In genomic region chr1:20759799-20760198, GRCm38 (mm10) we compare ENCODE assay signal across 17 mouse cellular contexts. TPM values are rescaled to one million over a fixed set of nuclear protein-coding genes. Genes with fewer than 3 reads are reported as not detected.
A peak's percentile ranks its signal among the peaks of the same experiment; 100 is the strongest.
DNase-seq lines count a peak whose midpoint lies in the region; ATAC-seq lines count a peak whose summit lies in the region.
"Had no signal": no experiment of that assay in that cellular context is flagged by ENCODE, and none has a peak within 500 bp of the region (broad histone marks: within the 10 kb centered on the region; RNA-seq: fewer than 3 reads in every experiment).

No protein-coding gene starts in this region.

- ATAC-seq in inflammation-experienced regulatory T-cells, adult 6 months = peak; percentile 68
- ATAC-seq in hindbrain, embryonic 11.5 days (ENCODE audit: low FRiP score) = no peak
- no peak for ATAC-seq in liver, embryonic 12.5 days
- ATAC-seq: hindbrain, postnatal 0 days; Patski had no signal

- H3K9me3 ChIP-seq in hindbrain, embryonic 11.5 days (ENCODE audit: control insufficient read depth, low read length) = no peaks in the 10 kb centered on the region
- H3K9me3 ChIP-seq in liver, embryonic 12.5 days (replicated peaks) = no peaks in the 10 kb centered on the region
- H3K9me3 ChIP-seq: heart, embryonic 10.5 days; neural tube, embryonic 15.5 days had no signal

- H3K27me3 ChIP-seq in hindbrain, embryonic 11.5 days (ENCODE audit: control insufficient read depth, insufficient read depth, low read length) = no peaks in the 10 kb centered on the region
- no peaks in the 10 kb centered on the region for H3K27me3 ChIP-seq in liver, embryonic 12.5 days (replicated peaks)
- H3K27me3 ChIP-seq: neural tube, embryonic 15.5 days; Patski had no signal

- 89% methylated on average over 10 of the region's 10 CpGs for WGBS in hindbrain, embryonic 11.5 days
- 70% methylated on average over 10 of the region's 10 CpGs for WGBS in liver, embryonic 12.5 days (ENCODE audit: insufficient replicate concordance)

- H3K4me1 ChIP-seq in hindbrain, embryonic 11.5 days (replicated peaks; ENCODE audit: control insufficient read depth, insufficient read depth, low read length) = no peaks in the 10 kb centered on the region
- H3K4me1 ChIP-seq in liver, embryonic 12.5 days = no peaks in the 10 kb centered on the region
- H3K4me1 ChIP-seq: heart, embryonic 10.5 days; neural tube, embryonic 15.5 days had no signal

- H3K9ac ChIP-seq in hindbrain, embryonic 11.5 days (ENCODE audit: low read depth, low read length) = no peak overlapping the region
- no peak overlapping the region for H3K9ac ChIP-seq in liver, embryonic 12.5 days
- H3K9ac ChIP-seq: neural tube, embryonic 15.5 days had no signal

- DNase-seq in adrenal gland, adult 2 months = peak; percentile 25
- DNase-seq in adrenal gland, postnatal 4 days (ENCODE audit: low spot score in 2 of 2) = no peak
- peak; percentile 41 for DNase-seq in ES-CJ7 (ENCODE audit: low read depth, low spot score)
- DNase-seq in left cerebral cortex, adult 9 months (ENCODE audit: low spot score in 2 of 2) = peak; percentile 23 to 64
- DNase-seq in thymus, postnatal 4 days = no peak
- no peak for DNase-seq in hindbrain, embryonic 11.5 days (ENCODE audit: low spot score)
- DNase-seq: lung, adult 18-20 months; midbrain, embryonic 14.5 days had no signal

- no peaks in the 10 kb centered on the region for H3K36me3 ChIP-seq in hindbrain, embryonic 11.5 days (ENCODE audit: control insufficient read depth, insufficient read depth, low read length)
- no peaks in the 10 kb centered on the region for H3K36me3 ChIP-seq in liver, embryonic 12.5 days
- H3K36me3 ChIP-seq: heart, embryonic 10.5 days; neural tube, embryonic 15.5 days had no signal

- no peak overlapping the region for H3K4me2 ChIP-seq in hindbrain, embryonic 11.5 days (replicated peaks; ENCODE audit: low read depth, low read length)
- no peak overlapping the region for H3K4me2 ChIP-seq in liver, embryonic 12.5 days
- H3K4me2 ChIP-seq: neural tube, embryonic 15.5 days had no signal

- H3K4me3 ChIP-seq in hindbrain, embryonic 11.5 days (ENCODE audit: low read depth, low read length) = no peak overlapping the region
- H3K4me3 ChIP-seq in liver, embryonic 12.5 days = no peak overlapping the region
- H3K4me3 ChIP-seq: heart, embryonic 10.5 days; neural tube, embryonic 15.5 days had no signal

- H3K27ac ChIP-seq in hindbrain, embryonic 11.5 days (ENCODE audit: low read depth, low read length) = no peak overlapping the region
- H3K27ac ChIP-seq in liver, embryonic 12.5 days = no peak overlapping the region
- H3K27ac ChIP-seq: heart, embryonic 10.5 days; hindbrain, postnatal 0 days; neural tube, embryonic 15.5 days had no signal

RNA-seq across cellular contexts. Expression of gene Il17a, which starts 29.1 kb away (rescaled TPM):
- not detected for total RNA-seq in adrenal gland, adult 2 months (2021)
- not detected in 2 replicates for polyA plus RNA-seq in adrenal gland, adult 2 months (2012; rRNA removed)
- total RNA-seq in adrenal gland, postnatal 4 days (2021) = not detected
- under 1 TPM in 1 of 3 experiments, not detected in 2; 0.30 TPM for polyA plus RNA-seq in inflammation-experienced regulatory T-cells, adult 6 months (2017; shearing (Covaris generic))
- not detected in 2 replicates for polyA plus RNA-seq in hindbrain, embryonic 11.5 days (2014; fragmentation: Nextera tagmentation; extraction: Ambion mirVana)
- polyA plus RNA-seq in liver, embryonic 12.5 days (2016; fragmentation: Nextera tagmentation; extraction: Ambion mirVana) = not detected in 2 replicates
- total RNA-seq: hindbrain, postnatal 0 days had no signal
- polyA plus RNA-seq: forebrain, embryonic 11.5 days; heart, embryonic 10.5 days; hindbrain, postnatal 0 days; midbrain, embryonic 14.5 days; neural tube, embryonic 15.5 days; Patski; spleen, adult 2 months; urinary bladder, adult 2 months had no signal

RNA-seq across cellular contexts. Expression of gene Il17f, which starts 30.6 kb away (rescaled TPM):
- not detected for total RNA-seq in adrenal gland, adult 2 months (2021)
- not detected in 2 replicates for polyA plus RNA-seq in adrenal gland, adult 2 months (2012; rRNA removed)
- total RNA-seq in adrenal gland, postnatal 4 days (2021) = under 1 TPM in 1 of 2 experiments, not detected in 1; 0.68 TPM
- 1 to 10 TPM in 1 of 3 experiments, under 1 TPM in 1, not detected in 1; 0.80 to 1.2 TPM for polyA plus RNA-seq in inflammation-experienced regulatory T-cells, adult 6 months (2017; shearing (Covaris generic))
- polyA plus RNA-seq in hindbrain, embryonic 11.5 days (2014; fragmentation: Nextera tagmentation; extraction: Ambion mirVana) = not detected in 2 replicates
- polyA plus RNA-seq in liver, embryonic 12.5 days (2016; fragmentation: Nextera tagmentation; extraction: Ambion mirVana) = 0.23 TPM in 1 of 2 replicates, not detected in the other
- total RNA-seq: hindbrain, postnatal 0 days had no signal
- polyA plus RNA-seq: heart, embryonic 10.5 days; midbrain, embryonic 14.5 days; neural tube, embryonic 15.5 days; Patski; spleen, adult 2 months had no signal

Comparison
In these comparisons a context has a peak if more than half of its experiments do, and no peak if none do; other contexts are left out.
1. DNase-seq: peak in adrenal gland, adult 2 months (single experiment), ES-CJ7 (single experiment) and left cerebral cortex, adult 9 months (2 of 2); none in adrenal gland, postnatal 4 days (0 of 2), thymus, postnatal 4 days (single experiment) and hindbrain, embryonic 11.5 days (single experiment).